Mouse (Mus musculus): ENCODE data around the gene Lpo. TPM values are rescaled to one million over a fixed set of nuclear protein-coding genes. Genes with fewer than 3 reads are reported as not detected.

The Lpo gene
- polyA plus RNA-seq, 1 experiment from 2014 or later: not detected

GRCm38 (mm10) chr11:87758957-87759608 is 69.0 kb downstream of the Lpo start:
- 71% methylated on average over 4 of the region's 4 CpGs for WGBS
- Histone ChIP-seq H3K9ac (ENCODE audit: low read length) (no peak overlapping the region), H3K4me2 (ENCODE audit: low read depth, severe bottlenecking) (no peak overlapping the region), H3K4me1 (ENCODE audit: control insufficient read depth, insufficient read depth, low read length) (peaks cover 7% of the 10 kb centered on the region), H3K9me3 (ENCODE audit: control insufficient read depth, low read length) (no peaks in the 10 kb centered on the region), H3K4me3 (ENCODE audit: low read depth, low read length) (no peak overlapping the region), H3K27ac (replicated peaks; ENCODE audit: low read depth, low read length) (no peak overlapping the region), H3K36me3 (ENCODE audit: control insufficient read depth, insufficient read depth, low read length) (no peaks in the 10 kb centered on the region), H3K27me3 (ENCODE audit: control insufficient read depth, insufficient read depth, low read length) (peaks cover 46% of the 10 kb centered on the region)
- no peak for DNase-seq (ENCODE audit: low spot score)
- no peak for ATAC-seq (ENCODE audit: insufficient number of reproducible peaks, low FRiP score, low TSS enrichment, low read depth)

- H3K27ac ChIP-seq (replicated peaks; ENCODE audit: low read depth, low read length): no peak overlapping the region
- H3K36me3 ChIP-seq (ENCODE audit: control insufficient read depth, insufficient read depth, low read length): no peaks in the 10 kb centered on the region
- no peak overlapping the region for H3K9ac ChIP-seq (ENCODE audit: low read length)
- H3K27me3 ChIP-seq (ENCODE audit: control insufficient read depth, insufficient read depth, low read length): peaks cover 39% of the 10 kb centered on the region
- H3K4me3 ChIP-seq (ENCODE audit: low read depth, low read length): no peak overlapping the region
- DNase-seq (ENCODE audit: low spot score): no peak
- no peak for ATAC-seq (ENCODE audit: insufficient number of reproducible peaks, low FRiP score, low TSS enrichment, low read depth)
- no peaks in the 10 kb centered on the region for H3K9me3 ChIP-seq (ENCODE audit: control insufficient read depth, low read length)
- no peak overlapping the region for H3K4me2 ChIP-seq (ENCODE audit: low read depth, severe bottlenecking)
- peaks cover under 1% of the 10 kb centered on the region for H3K4me1 ChIP-seq (ENCODE audit: control insufficient read depth, insufficient read depth, low read length)
- WGBS: 82% methylated on average over 7 of the region's 7 CpGs
Observed at GRCm38 (mm10) chr11:87758161-87758911, 69.8 kb downstream of the Lpo start.

GRCm38 (mm10) chr11:87757001-87757954 is 70.8 kb downstream of the Lpo start:
- no peaks in the 10 kb centered on the region; the same call in 1 of the 2 replicates for H3K4me1 ChIP-seq (ENCODE audit: control insufficient read depth, insufficient read depth, low read length)
- peaks cover 28% of the 10 kb centered on the region for H3K27me3 ChIP-seq (ENCODE audit: control insufficient read depth, insufficient read depth, low read length)
- H3K4me3 ChIP-seq (ENCODE audit: low read depth, low read length): no peak overlapping the region
- no peak overlapping the region for H3K27ac ChIP-seq (replicated peaks; ENCODE audit: low read depth, low read length)
- no peaks in the 10 kb centered on the region for H3K36me3 ChIP-seq (ENCODE audit: control insufficient read depth, insufficient read depth, low read length)
- no peak overlapping the region for H3K4me2 ChIP-seq (ENCODE audit: low read depth, severe bottlenecking)
- no peak for DNase-seq (ENCODE audit: low spot score)
- H3K9me3 ChIP-seq (ENCODE audit: control insufficient read depth, low read length): no peaks in the 10 kb centered on the region
- no peak for ATAC-seq (ENCODE audit: insufficient number of reproducible peaks, low FRiP score, low TSS enrichment, low read depth)
- H3K9ac ChIP-seq (ENCODE audit: low read length): no peak overlapping the region
- WGBS: 87% methylated on average over 25 of the region's 25 CpGs

MicroRNA genes within 50 kb of the gene (microRNA counts, 519-probe panel; counts per million panel counts)
- microRNA mmu-miR-142-3p (4,031 counts per million, percentile 58 among the panel's probes with 10 or more counts), microRNA mmu-miR-142-5p (4,338 counts per million, percentile 66 among the panel's probes with 10 or more counts)

Small RNA genes lying within 50 kb of the gene (microRNA-seq; reads per million reads assigned to microRNA genes)
- gene Mir142: not detected
- gene Mir142b: not detected

Other genes starting within 250 kb of the Lpo start
- 62.4 and 66.8 TPM in 2 replicates for gene Mtmr4, start 236.1 kb downstream of the Lpo start, polyA plus RNA-seq (2014; fragmentation: Nextera tagmentation; extraction: Ambion mirVana)
- 0.27 and 0.34 TPM in 2 replicates for gene Hsf5, start 211.1 kb downstream of the Lpo start, polyA plus RNA-seq (2014; fragmentation: Nextera tagmentation; extraction: Ambion mirVana)
- 1.6 and 2.0 TPM in 2 replicates for gene Rnf43, start 165.6 kb downstream of the Lpo start, polyA plus RNA-seq (2014; fragmentation: Nextera tagmentation; extraction: Ambion mirVana)
- gene Supt4a, start 90.7 kb downstream of the Lpo start, polyA plus RNA-seq (2014; fragmentation: Nextera tagmentation; extraction: Ambion mirVana): 184 TPM in 2 replicates
- 1.7 and 2.4 TPM in 2 replicates for gene Tspoap1, start 67.7 kb downstream of the Lpo start, polyA plus RNA-seq (2014; fragmentation: Nextera tagmentation; extraction: Ambion mirVana)
- 3.7 and 5.7 TPM in 2 replicates for gene Mpo, start 34.7 kb downstream of the Lpo start, polyA plus RNA-seq (2014; fragmentation: Nextera tagmentation; extraction: Ambion mirVana)
- 14.3 and 14.9 TPM in 2 replicates for gene Mks1, start 24.9 kb upstream of the Lpo start, polyA plus RNA-seq (2014; fragmentation: Nextera tagmentation; extraction: Ambion mirVana)
- gene Epx, start 47.2 kb upstream of the Lpo start, polyA plus RNA-seq (2014; fragmentation: Nextera tagmentation; extraction: Ambion mirVana): 0.08 TPM in 1 of 2 replicates, not detected in the other
- gene Olfr462, start 64.0 kb upstream of the Lpo start, polyA plus RNA-seq (2014; fragmentation: Nextera tagmentation; extraction: Ambion mirVana): not detected in 2 replicates
- not detected in 2 replicates for gene Olfr463, start 69.1 kb upstream of the Lpo start, polyA plus RNA-seq (2014; fragmentation: Nextera tagmentation; extraction: Ambion mirVana)
- not detected in 2 replicates for gene Olfr464, start 92.7 kb upstream of the Lpo start, polyA plus RNA-seq (2014; fragmentation: Nextera tagmentation; extraction: Ambion mirVana)
- 16.8 and 18.6 TPM in 2 replicates for gene Dynll2, start 159.2 kb upstream of the Lpo start, polyA plus RNA-seq (2014; fragmentation: Nextera tagmentation; extraction: Ambion mirVana)
- 500 and 537 TPM in 2 replicates for gene Srsf1, start 219.1 kb upstream of the Lpo start, polyA plus RNA-seq (2014; fragmentation: Nextera tagmentation; extraction: Ambion mirVana)
- 63.7 and 67.5 TPM in 2 replicates for gene Vezf1, start 240.0 kb upstream of the Lpo start, polyA plus RNA-seq (2014; fragmentation: Nextera tagmentation; extraction: Ambion mirVana)

All from limb, embryonic 11.5 days (tissue).